Mouse (Mus musculus) thymus, adult 2 months (tissue): ENCODE results near the gene Ntn4.

Experiments used
- CTCF ChIP-seq: fragments of 200-500 bp; IDR thresholded peaks from 2 replicates; pipeline ENCODE4 v1.5.1; 2012; ENCODE audit warnings: mild to moderate bottlenecking, control low read depth, low read length, moderate library complexity, borderline replicate concordance; ENCODE audit not compliant: control insufficient read depth, poor library complexity, insufficient read depth; ENCODE audit errors: extremely low read depth
- POLR2A ChIP-seq: fragments of 200-500 bp; IDR thresholded peaks from 2 replicates; pipeline ENCODE4 v1.6.1; 2012; ENCODE audit warnings: mild to moderate bottlenecking, low read length, control low read depth, moderate library complexity; ENCODE audit not compliant: control insufficient read depth, poor library complexity, insufficient read depth; ENCODE audit errors: extremely low read depth

DNA sequence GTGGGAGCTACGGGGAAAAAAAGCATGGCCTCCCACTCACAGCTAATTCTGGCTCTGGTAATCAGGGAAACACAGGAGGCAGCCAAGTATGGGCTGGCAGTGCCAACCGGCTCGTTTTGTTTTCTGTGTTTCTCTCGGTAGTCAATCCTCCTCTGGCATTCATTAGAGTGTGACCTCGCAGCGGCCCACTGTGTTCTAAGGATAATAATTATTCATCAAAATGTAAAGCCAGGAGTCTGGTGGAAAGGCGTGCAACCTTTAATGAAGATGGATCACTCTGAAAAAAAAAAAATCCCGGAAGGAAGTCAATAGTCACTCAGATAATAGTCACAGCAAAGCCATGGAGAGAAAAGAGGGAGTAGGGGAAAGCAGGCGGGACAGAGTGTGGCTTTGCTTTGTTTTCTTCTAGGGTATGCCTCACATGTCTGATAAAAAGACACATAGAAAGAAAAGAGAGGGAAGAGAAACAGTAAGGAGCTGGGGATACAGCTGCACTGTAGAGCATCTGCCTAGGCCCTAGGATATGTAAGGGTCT lies 131.5 kb downstream of the Ntn4 start:
- TF ChIP-seq CTCF (no peak), POLR2A (no peak)
